Mouse (Mus musculus) gastrocnemius, postnatal 10 days (tissue): ENCODE measurements at regions not wholly inside any gene's neighbourhood (a gene's known extent, or its start where the extent isn't known, plus 50 kb on each side); places are given as distances from the start of the nearest gene placed in this dataset.

Experiments used
- DNase-seq: peaks from one replicate; pipeline ENCODE4 v3.0.0; 2021; ENCODE audit warnings: mixed read lengths

- DNase-seq: no peak
These were observed 797.1 kb upstream of the Slit2 start for GRCm38 (mm10) chr5:47185868-47186267.

GRCm38 (mm10) chr5:47202164-47202914 is 780.6 kb upstream of the Slit2 start:
- no peak for DNase-seq

GRCm38 (mm10) chr5:47202915-47203296 is 780.0 kb upstream of the Slit2 start:
- DNase-seq: no peak

GRCm38 (mm10) chr5:47210542-47210941 is 772.4 kb upstream of the Slit2 start:
- no peak for DNase-seq

- DNase-seq: no peak
These were observed 767.5 kb upstream of the Slit2 start for GRCm38 (mm10) chr5:47215421-47215820.

- no peak for DNase-seq
These were observed 757.7 kb upstream of the Slit2 start for GRCm38 (mm10) chr5:47225247-47225646.

- DNase-seq: no peak
These were observed 746.8 kb upstream of the Slit2 start for GRCm38 (mm10) chr5:47236094-47236493.

GRCm38 (mm10) chr5:47240060-47240459 is 742.9 kb upstream of the Slit2 start:
- DNase-seq: no peak

GRCm38 (mm10) chr5:47240586-47240985 is 742.4 kb upstream of the Slit2 start:
- DNase-seq: no peak

- DNase-seq: no peak
These were observed 728.0 kb upstream of the Slit2 start for GRCm38 (mm10) chr5:47254835-47255369.

GRCm38 (mm10) chr5:47261658-47262411 is 721.1 kb upstream of the Slit2 start:
- DNase-seq: no peak

GRCm38 (mm10) chr5:47272642-47273041 is 710.3 kb upstream of the Slit2 start:
- no peak for DNase-seq

GRCm38 (mm10) chr5:47273389-47274255 is 709.3 kb upstream of the Slit2 start:
- no peak for DNase-seq

- no peak for DNase-seq
These were observed 708.7 kb upstream of the Slit2 start for GRCm38 (mm10) chr5:47274256-47274638.

GRCm38 (mm10) chr5:47276231-47277195 is 706.4 kb upstream of the Slit2 start:
- DNase-seq: no peak

- DNase-seq: no peak
These were observed 703.3 kb upstream of the Slit2 start for GRCm38 (mm10) chr5:47279630-47280029.

- DNase-seq: no peak
These were observed 683.3 kb upstream of the Slit2 start for GRCm38 (mm10) chr5:47299602-47300001.

- no peak for DNase-seq
These were observed 665.4 kb upstream of the Slit2 start for GRCm38 (mm10) chr5:47317506-47317905.

- DNase-seq: no peak
These were observed 664.8 kb upstream of the Slit2 start for GRCm38 (mm10) chr5:47318147-47318546.

- no peak for DNase-seq
These were observed 660.3 kb upstream of the Slit2 start for GRCm38 (mm10) chr5:47322511-47323167.

GRCm38 (mm10) chr5:47334299-47334698 is 648.6 kb upstream of the Slit2 start:
- peak; percentile 7 for DNase-seq
